10 mouse cellular contexts compared by ENCODE assay signal in genomic region chr1:156864240-156864639, GRCm38 (mm10). TPM values are rescaled to one million over a fixed set of nuclear protein-coding genes. Genes with fewer than 3 reads are reported as not detected.
A peak's percentile ranks its signal among the peaks of the same experiment; 100 is the strongest.
DNase-seq lines count a peak whose midpoint lies in the region; ATAC-seq and TF ChIP-seq lines count a peak whose summit lies in the region.
"Had no signal": no experiment of that assay in that cellular context is flagged by ENCODE, and none has a peak within 500 bp of the region (broad histone marks: within the 10 kb centered on the region; RNA-seq: fewer than 3 reads in every experiment).

No protein-coding gene starts in this region.

- 38% methylated on average over 3 of the region's 3 CpGs for WGBS in embryonic facial prominence, embryonic 13.5 days
- 52% methylated on average over 3 of the region's 3 CpGs for WGBS in embryonic facial prominence, embryonic 10.5 days
- 34% methylated on average over 3 of the region's 3 CpGs for WGBS in stomach, embryonic 14.5 days
- WGBS in stomach, postnatal 0 days, result 34% methylated on average over 3 of the region's 3 CpGs

- peak overlapping the region; percentile 24; the same call in 1 of the 2 replicates for H3K27ac ChIP-seq in embryonic facial prominence, embryonic 13.5 days
- no peak overlapping the region for H3K27ac ChIP-seq in embryonic facial prominence, embryonic 10.5 days (replicated peaks)
- peak overlapping the region; percentile 0; the same call in 1 of the 2 replicates for H3K27ac ChIP-seq in layer of hippocampus, adult 2 months
- peak overlapping the region; percentile 34; the same call in 1 of the 2 replicates for H3K27ac ChIP-seq in stomach, embryonic 14.5 days (ENCODE audit: low read length)
- no peak overlapping the region for H3K27ac ChIP-seq in stomach, postnatal 0 days (replicated peaks)

- DNase-seq in embryonic facial prominence, embryonic 10.5 days (ENCODE audit: low spot score), result no peak
- peak in 1 of 2 experiments; percentile 21 for DNase-seq in layer of hippocampus, adult 2 months (ENCODE audit: low spot score in 2 of 2)
- DNase-seq in layer of hippocampus, adult 9-10 months (ENCODE audit: low spot score), result no peak
- DNase-seq in stomach, postnatal 0 days (ENCODE audit: low spot score), result no peak
- DNase-seq in telencephalon, adult 2 months (ENCODE audit: low read depth, low spot score), result peak; percentile 76
- no peak for DNase-seq in ovary, adult 18-20 months (ENCODE audit: low spot score)
- DNase-seq: heart, postnatal 14 days; lung, postnatal 4 days had no signal

- TF ChIP-seq CTCF in layer of hippocampus, adult 2 months (conservative IDR thresholded peaks at IDR 0.05), result no peak
- no peak for TF ChIP-seq CTCF in stomach, postnatal 0 days (IDR thresholded peaks at IDR 0.05; ENCODE audit: low read depth)

- H3K9ac ChIP-seq in embryonic facial prominence, embryonic 13.5 days, result no peak overlapping the region
- no peak overlapping the region for H3K9ac ChIP-seq in stomach, embryonic 14.5 days (replicated peaks; ENCODE audit: low read depth, low read length)
- no peak overlapping the region for H3K9ac ChIP-seq in stomach, postnatal 0 days (ENCODE audit: low read length)

- H3K4me1 ChIP-seq in embryonic facial prominence, embryonic 13.5 days, result peaks cover 18% of the 10 kb centered on the region
- peaks cover 23% of the 10 kb centered on the region for H3K4me1 ChIP-seq in embryonic facial prominence, embryonic 10.5 days
- peaks cover 13% of the 10 kb centered on the region; the same call in 1 of the 2 replicates for H3K4me1 ChIP-seq in stomach, embryonic 14.5 days (ENCODE audit: control insufficient read depth, insufficient read depth, low read length)
- H3K4me1 ChIP-seq in stomach, postnatal 0 days (replicated peaks; ENCODE audit: control insufficient read depth, insufficient read depth), result no peaks in the 10 kb centered on the region

- H3K27me3 ChIP-seq in embryonic facial prominence, embryonic 13.5 days, result no peaks in the 10 kb centered on the region
- H3K27me3 ChIP-seq in embryonic facial prominence, embryonic 10.5 days (replicated peaks; ENCODE audit: low read depth, poor library complexity, severe bottlenecking), result no peaks in the 10 kb centered on the region
- no peaks in the 10 kb centered on the region for H3K27me3 ChIP-seq in stomach, embryonic 14.5 days (ENCODE audit: control insufficient read depth, insufficient read depth, low read length)
- H3K27me3 ChIP-seq in stomach, postnatal 0 days (ENCODE audit: control insufficient read depth, insufficient read depth, low read length), result no peaks in the 10 kb centered on the region

- H3K36me3 ChIP-seq in embryonic facial prominence, embryonic 13.5 days, result no peaks in the 10 kb centered on the region
- peaks cover 22% of the 10 kb centered on the region for H3K36me3 ChIP-seq in embryonic facial prominence, embryonic 10.5 days (replicated peaks)
- no peaks in the 10 kb centered on the region for H3K36me3 ChIP-seq in stomach, embryonic 14.5 days (ENCODE audit: control insufficient read depth, insufficient read depth, low read length)
- H3K36me3 ChIP-seq in stomach, postnatal 0 days (ENCODE audit: control insufficient read depth, insufficient read depth, low read length), result no peaks in the 10 kb centered on the region

- no peak for ATAC-seq in embryonic facial prominence, embryonic 13.5 days (ENCODE audit: insufficient number of reproducible peaks, insufficient read depth, low FRiP score, low TSS enrichment, low read depth)
- no peak for ATAC-seq in stomach, embryonic 14.5 days (ENCODE audit: insufficient number of reproducible peaks, insufficient read depth, low FRiP score, low read depth)
- ATAC-seq in stomach, postnatal 0 days (ENCODE audit: low FRiP score, low TSS enrichment), result no peak

- no peak overlapping the region for H3K4me3 ChIP-seq in embryonic facial prominence, embryonic 13.5 days
- no peak overlapping the region for H3K4me3 ChIP-seq in embryonic facial prominence, embryonic 10.5 days
- H3K4me3 ChIP-seq in layer of hippocampus, adult 2 months, result no peak overlapping the region
- H3K4me3 ChIP-seq in stomach, embryonic 14.5 days (ENCODE audit: low read depth, low read length), result no peak overlapping the region
- H3K4me3 ChIP-seq in stomach, postnatal 0 days (ENCODE audit: low read depth, low read length), result no peak overlapping the region

- no peak overlapping the region for H3K4me2 ChIP-seq in embryonic facial prominence, embryonic 13.5 days
- no peak overlapping the region for H3K4me2 ChIP-seq in stomach, embryonic 14.5 days (replicated peaks; ENCODE audit: low read depth, low read length)
- no peak overlapping the region for H3K4me2 ChIP-seq in stomach, postnatal 0 days (replicated peaks; ENCODE audit: low read depth)

- H3K9me3 ChIP-seq in embryonic facial prominence, embryonic 13.5 days, result no peaks in the 10 kb centered on the region
- H3K9me3 ChIP-seq in embryonic facial prominence, embryonic 10.5 days, result no peaks in the 10 kb centered on the region
- no peaks in the 10 kb centered on the region for H3K9me3 ChIP-seq in stomach, embryonic 14.5 days (ENCODE audit: control insufficient read depth, low read depth, low read length)
- no peaks in the 10 kb centered on the region for H3K9me3 ChIP-seq in stomach, postnatal 0 days (ENCODE audit: control insufficient read depth, low read length)

- no peak for TF ChIP-seq EP300 in stomach, postnatal 0 days (optimal IDR thresholded peaks at IDR 0.05)

RNA-seq across cellular contexts. Expression of gene Angptl1, which starts 25.9 kb away (rescaled TPM):
- polyA plus RNA-seq in embryonic facial prominence, embryonic 13.5 days (2015; fragmentation: Nextera tagmentation; extraction: Ambion mirVana), result 17.7 and 18.5 TPM in 2 replicates
- 4.3 and 5.6 TPM in 2 replicates for polyA plus RNA-seq in embryonic facial prominence, embryonic 10.5 days (2016; fragmentation: Nextera tagmentation; extraction: Ambion mirVana)
- total RNA-seq in layer of hippocampus, adult 2 months (2021), result under 1 TPM; 0.79 to 0.92 TPM
- 23.0 and 24.7 TPM in 2 replicates for polyA plus RNA-seq in stomach, embryonic 14.5 days (2014; fragmentation: Nextera tagmentation; extraction: Ambion mirVana)
- 7.6 and 8.0 TPM in 2 replicates for polyA plus RNA-seq in stomach, postnatal 0 days (2015; fragmentation: Nextera tagmentation; extraction: Ambion mirVana)

Comparison
In these comparisons a context has a peak if more than half of its experiments do, and no peak if none do; other contexts are left out.
1. H3K27ac ChIP-seq: peak in embryonic facial prominence, embryonic 13.5 days (single experiment), layer of hippocampus, adult 2 months (single experiment) and stomach, embryonic 14.5 days (single experiment); none in embryonic facial prominence, embryonic 10.5 days (single experiment) and stomach, postnatal 0 days (single experiment).